Mouse (Mus musculus) ES-E14 (cell line): ENCODE data around the gene Pde6h.

Experiments used
- HCFC1 ChIP-seq: IDR thresholded peaks from 2 replicates; pipeline ENCODE4 v1.6.1; 2012; ENCODE audit warnings: low read length, inconsistent platforms, borderline replicate concordance; ENCODE audit not compliant: insufficient read depth
- MAFK ChIP-seq: IDR thresholded peaks from 2 replicates; pipeline ENCODE4 v1.6.1; 2014; ENCODE audit warnings: mild to moderate bottlenecking, low read depth, low read length, inconsistent platforms; ENCODE audit not compliant: insufficient read depth
- ZC3H11A ChIP-seq: IDR thresholded peaks from 2 replicates; pipeline ENCODE4 v1.6.1; 2012; ENCODE audit warnings: low read depth, mild to moderate bottlenecking, inconsistent platforms, low read length, borderline replicate concordance
- ZNF384 ChIP-seq: IDR thresholded peaks from 2 replicates; pipeline ENCODE4 v1.6.1; 2012; ENCODE audit warnings: low read depth, low read length, inconsistent platforms

GRCm38 (mm10) chr6:136901010-136901409, 22.6 kb upstream of the Pde6h start:
- no peak for TF ChIP-seq ZC3H11A
- no peak for TF ChIP-seq HCFC1
- TF ChIP-seq MAFK, result no peak
- no peak for TF ChIP-seq ZNF384
